Comparison of ENCODE assay signal across 8 mouse cellular contexts in genomic region chrX:140956959-140957358, GRCm38 (mm10). TPM values are rescaled to one million over a fixed set of nuclear protein-coding genes. Genes with fewer than 3 reads are reported as not detected.
DNase-seq lines count a peak whose midpoint lies in the region; ATAC-seq and TF ChIP-seq lines count a peak whose summit lies in the region.

No protein-coding gene starts in this region.

- peak; percentile 57; the same call in 1 of the 2 replicates for ATAC-seq in forebrain, postnatal 0 days
- peak; percentile 45 for ATAC-seq in megakaryocyte, adult 5-6 weeks (ENCODE audit: poor library complexity, severe bottlenecking)

- peak overlapping the region; percentile 54 for H3K4me2 ChIP-seq in forebrain, postnatal 0 days (ENCODE audit: low read depth)

- H3K4me1 ChIP-seq in heart, embryonic 10.5 days, result no peaks in the 10 kb centered on the region
- H3K4me1 ChIP-seq in ES-Bruce4 (ENCODE audit: control insufficient read depth, insufficient read depth, low read length), result no peaks in the 10 kb centered on the region
- no peaks in the 10 kb centered on the region for H3K4me1 ChIP-seq in forebrain, postnatal 0 days (ENCODE audit: insufficient read depth)

- no peak for TF ChIP-seq POLR2A in ES-Bruce4 (IDR thresholded peaks at IDR 0.05; ENCODE audit: insufficient read depth, low read length)

- H3K4me3 ChIP-seq in heart, embryonic 10.5 days, result peak overlapping the region; percentile 61
- H3K4me3 ChIP-seq in ES-Bruce4 (ENCODE audit: low read depth, low read length), result peak overlapping the region; percentile 66
- peak overlapping the region; percentile 51 for H3K4me3 ChIP-seq in forebrain, postnatal 0 days (ENCODE audit: low read depth, low read length)

- peak overlapping the region; percentile 36; the same call in 1 of the 2 replicates for H3K27ac ChIP-seq in heart, embryonic 10.5 days
- H3K27ac ChIP-seq in ES-Bruce4 (ENCODE audit: insufficient read depth, low read length), result no peak overlapping the region
- H3K27ac ChIP-seq in forebrain, postnatal 0 days (ENCODE audit: low read depth, low read length), result no peak overlapping the region

- no peak for TF ChIP-seq CTCF in ES-Bruce4 (IDR thresholded peaks at IDR 0.05; ENCODE audit: low read depth, low read length)
- no peak for TF ChIP-seq CTCF in forebrain, postnatal 0 days (IDR thresholded peaks at IDR 0.05; ENCODE audit: low read depth)

- no peak for DNase-seq in heart, embryonic 10.5 days (ENCODE audit: low spot score)
- DNase-seq in heart, postnatal 4 days, result no peak
- DNase-seq in forebrain, postnatal 0 days, result no peak
- DNase-seq in layer of hippocampus, adult 18-20 months (ENCODE audit: low spot score in 2 of 2), result no peak
- DNase-seq in kidney, postnatal 25 days, result no peak
- no peak for DNase-seq in right cerebral cortex, postnatal 10 days (ENCODE audit: low spot score in 2 of 2)

- H3K9ac ChIP-seq in ES-Bruce4 (ENCODE audit: low read depth, poor library complexity, severe bottlenecking), result no peak overlapping the region
- H3K9ac ChIP-seq in forebrain, postnatal 0 days, result peak overlapping the region; percentile 44

- TF ChIP-seq EP300 in ES-Bruce4 (IDR thresholded peaks at IDR 0.05; ENCODE audit: insufficient read depth, low read depth, low read length), result no peak

- peaks cover 4% of the 10 kb centered on the region; the same call in 1 of the 2 replicates for H3K36me3 ChIP-seq in heart, embryonic 10.5 days
- no peaks in the 10 kb centered on the region; the same call in 1 of the 2 replicates for H3K36me3 ChIP-seq in ES-Bruce4 (ENCODE audit: control insufficient read depth, insufficient read depth, low read length, poor library complexity, severe bottlenecking)
- H3K36me3 ChIP-seq in forebrain, postnatal 0 days (ENCODE audit: insufficient read depth), result 0 out of 2 replicates have a peak, but pooled peaks cover 4% of the 10 kb centered on the region

- WGBS in heart, embryonic 10.5 days, result 21% methylated on average over 5 of the region's 5 CpGs
- 33% methylated on average over 5 of the region's 5 CpGs for whole genome bisulfite sequencing in forebrain, postnatal 0 days

- H3K9me3 ChIP-seq in heart, embryonic 10.5 days, result no peaks in the 10 kb centered on the region
- H3K9me3 ChIP-seq in ES-Bruce4 (replicated peaks; ENCODE audit: control insufficient read depth, insufficient read depth, low read length, poor library complexity, severe bottlenecking), result no peaks in the 10 kb centered on the region
- no peaks in the 10 kb centered on the region for H3K9me3 ChIP-seq in forebrain, postnatal 0 days (ENCODE audit: low read length)

- H3K27me3 ChIP-seq in heart, embryonic 10.5 days (ENCODE audit: insufficient read depth, poor library complexity, severe bottlenecking), result no peaks in the 10 kb centered on the region
- H3K27me3 ChIP-seq in ES-Bruce4 (ENCODE audit: control insufficient read depth, insufficient read depth, low read length, poor library complexity, severe bottlenecking), result no peaks in the 10 kb centered on the region
- no peaks in the 10 kb centered on the region for H3K27me3 ChIP-seq in forebrain, postnatal 0 days (ENCODE audit: insufficient read depth, low read length)

RNA-seq across cellular contexts. Expression of gene Atg4a, which starts 0.3 kb away (rescaled TPM):
- 14.4 and 15.1 TPM in 2 replicates for polyA plus RNA-seq in heart, embryonic 10.5 days (2016; fragmentation: Nextera tagmentation; extraction: Ambion mirVana)
- 10 to 100 TPM; 10.1 to 12.5 TPM for total RNA-seq in heart, postnatal 4 days (2021)
- polyA plus RNA-seq in ES-Bruce4 (2011; ENCODE audit: insufficient read depth, insufficient read length, low read depth, missing spikeins), result 4.3 and 4.6 TPM in 2 replicates
- 14.3 and 17.8 TPM in 2 replicates for total RNA-seq in forebrain, postnatal 0 days (2014; rRNA removed)
- polyA plus RNA-seq in forebrain, postnatal 0 days (2015; fragmentation: Nextera tagmentation; extraction: Ambion mirVana), result 9.8 and 11.4 TPM in 2 replicates
- total RNA-seq in megakaryocyte, adult 5-6 weeks (2015), result 14.6 and 18.9 TPM in 2 replicates
- 26.4 and 29.2 TPM in 2 replicates for total RNA-seq in megakaryocyte, adult 5-6 weeks (2017)
- total RNA-seq in layer of hippocampus, adult 18-20 months (2021), result 1 to 10 TPM; 7.5 to 8.5 TPM

RNA-seq across cellular contexts. Expression of gene Psmd10, which starts 0.4 kb away (rescaled TPM):
- 43.4 and 48.8 TPM in 2 replicates for polyA plus RNA-seq in heart, embryonic 10.5 days (2016; fragmentation: Nextera tagmentation; extraction: Ambion mirVana)
- total RNA-seq in heart, postnatal 4 days (2021), result 10 to 100 TPM; 17.7 to 21.5 TPM
- polyA plus RNA-seq in ES-Bruce4 (2011; ENCODE audit: insufficient read depth, insufficient read length, low read depth, missing spikeins), result 25.8 and 27.6 TPM in 2 replicates
- total RNA-seq in forebrain, postnatal 0 days (2014; rRNA removed), result 17.1 and 20.2 TPM in 2 replicates
- polyA plus RNA-seq in forebrain, postnatal 0 days (2015; fragmentation: Nextera tagmentation; extraction: Ambion mirVana), result 34.3 and 35.2 TPM in 2 replicates
- total RNA-seq in megakaryocyte, adult 5-6 weeks (2015), result 25.9 and 28.7 TPM in 2 replicates
- 37.1 and 47.0 TPM in 2 replicates for total RNA-seq in megakaryocyte, adult 5-6 weeks (2017)
- total RNA-seq in layer of hippocampus, adult 18-20 months (2021), result 10 to 100 TPM; 18.2 to 21.4 TPM

RNA-seq across cellular contexts. Expression of gene Vsig1, which starts 49.6 kb away (rescaled TPM):
- 0.09 TPM in 1 of 2 replicates, not detected in the other for polyA plus RNA-seq in heart, embryonic 10.5 days (2016; fragmentation: Nextera tagmentation; extraction: Ambion mirVana)
- total RNA-seq in heart, postnatal 4 days (2021), result not detected
- polyA plus RNA-seq in ES-Bruce4 (2011; ENCODE audit: insufficient read depth, insufficient read length, low read depth, missing spikeins), result not detected in 2 replicates
- total RNA-seq in forebrain, postnatal 0 days (2014; rRNA removed), result not detected in 2 replicates
- 0.12 TPM in 1 of 2 replicates, not detected in the other for polyA plus RNA-seq in forebrain, postnatal 0 days (2015; fragmentation: Nextera tagmentation; extraction: Ambion mirVana)
- not detected in 2 replicates for total RNA-seq in megakaryocyte, adult 5-6 weeks (2015)
- not detected in 2 replicates for total RNA-seq in megakaryocyte, adult 5-6 weeks (2017)
- total RNA-seq in layer of hippocampus, adult 18-20 months (2021), result not detected
